Mouse (Mus musculus) neural tube, embryonic 11.5 days (tissue): Measurements from ENCODE around the gene Nlrp6. TPM values are rescaled to one million over a fixed set of nuclear protein-coding genes. Genes with fewer than 3 reads are reported as not detected.
A peak's percentile ranks its signal among the peaks of the same experiment; 100 is the strongest.

ENCODE experiments used
- ATAC-seq: fragments of 200-750 bp; cut with Nextera tagmentation; 2 replicates; pipeline ENCODE4 v1.8.0; 2017; ENCODE audit warnings: moderate number of reproducible peaks, mild to moderate bottlenecking, moderate TSS enrichment, moderate library complexity; ENCODE audit not compliant: insufficient read depth, low FRiP score, low TSS enrichment
- DNase-seq: peaks from one replicate; pipeline ENCODE4 v3.0.0-alpha.2; 2015; ENCODE audit warnings: low spot score
- H3K27ac ChIP-seq: fragments of 300-500 bp; sonication (generic); 2 replicates; pipeline ENCODE4 v1.5.1; 2014; ENCODE audit warnings: low read depth, mild to moderate bottlenecking, low read length
- H3K27me3 ChIP-seq: fragments of 300-500 bp; sonication (generic); 2 replicates; pipeline ENCODE4 v1.6.1; 2014; ENCODE audit warnings: mild to moderate bottlenecking, low read length, mixed read lengths; ENCODE audit not compliant: control insufficient read depth, insufficient read depth
- H3K36me3 ChIP-seq: fragments of 300-500 bp; sonication (generic); 2 replicates; pipeline ENCODE4 v1.6.1; 2014; ENCODE audit warnings: mild to moderate bottlenecking, low read length, moderate library complexity, mixed read lengths; ENCODE audit not compliant: control insufficient read depth, insufficient read depth
- H3K4me1 ChIP-seq: fragments of 300-500 bp; sonication (generic); 2 replicates; pipeline ENCODE4 v1.6.1; 2014; ENCODE audit warnings: low read length, mixed read lengths; ENCODE audit not compliant: control insufficient read depth, insufficient read depth
- H3K4me2 ChIP-seq: fragments of 300-500 bp; sonication (generic); 2 replicates; pipeline ENCODE4 v1.6.1; 2014; ENCODE audit warnings: low read depth, mild to moderate bottlenecking, moderate library complexity
- H3K4me3 ChIP-seq: fragments of 300-500 bp; sonication (generic); 2 replicates; pipeline ENCODE4 v1.5.1; 2014; ENCODE audit warnings: low read depth, low read length
- H3K9ac ChIP-seq: fragments of 300-500 bp; sonication (generic); 2 replicates; pipeline ENCODE4 v1.6.1; 2014; ENCODE audit warnings: mild to moderate bottlenecking, low read length
- H3K9me3 ChIP-seq: fragments of 300-500 bp; sonication (generic); 2 replicates; pipeline ENCODE4 v1.6.1; 2016; ENCODE audit warnings: low read length; ENCODE audit not compliant: control insufficient read depth
- WGBS: fragments of 180-500 bp; shearing (Covaris S2); extraction: QIAGEN DNeasy Blood & Tissue Kit; methylation state at CpG from one replicate; pipeline ENCODE4 v1.1.7; 2014; 5-methylcytosine and 5-hydroxymethylcytosine counted together
- polyA plus RNA-seq: library from polyadenylated mRNA; unstranded; fragments of >200 nt; fragmentation: Nextera tagmentation; extraction: Ambion mirVana; gene quantifications from 2 replicates; pipeline ENCODE4 v1.2.1, GENCODE M21; 2014

The Nlrp6 gene
- polyA plus RNA-seq, 1 experiment from 2014 or later: 0.15 TPM

DNA sequence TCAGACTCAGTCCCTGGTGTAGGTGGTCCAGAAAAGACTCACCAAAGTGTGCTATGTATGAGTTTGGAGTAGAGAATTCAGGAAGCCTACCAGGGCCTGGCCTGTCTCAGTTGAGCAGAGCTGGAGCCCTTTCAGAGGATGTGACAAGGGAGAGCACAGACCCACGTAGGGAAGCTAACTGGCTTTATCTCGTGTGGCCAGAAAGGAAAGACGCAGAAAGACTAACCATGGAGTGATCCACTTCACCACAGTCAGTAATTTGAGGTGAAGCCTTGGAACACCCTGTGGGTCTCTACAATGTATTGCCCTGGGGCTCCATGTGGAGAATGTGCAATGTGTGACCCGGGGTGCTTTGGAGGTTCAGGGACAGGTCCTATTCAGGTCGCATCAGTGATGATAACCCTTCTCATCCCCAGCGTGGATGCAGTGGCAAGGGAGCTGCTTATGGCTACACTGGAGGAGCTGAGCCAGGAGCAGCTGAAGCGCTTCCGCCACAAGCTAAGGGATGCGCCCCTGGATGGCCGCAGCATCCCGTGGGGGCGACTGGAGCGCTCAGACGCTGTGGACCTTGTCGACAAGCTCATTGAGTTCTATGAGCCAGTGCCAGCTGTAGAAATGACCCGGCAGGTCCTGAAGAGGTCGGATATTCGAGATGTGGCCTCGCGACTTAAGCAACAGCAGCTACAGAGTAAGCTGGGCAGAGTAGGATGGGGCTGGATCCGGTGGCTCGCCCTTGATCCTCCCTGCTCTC is 698 bp downstream of the Nlrp6 start:
- DNase-seq: no peak
- peak overlapping the region; percentile 60; the same call in 1 of the 2 replicates for H3K4me2 ChIP-seq
- WGBS: 28% methylated on average over 22 of the region's 22 CpGs

DNA sequence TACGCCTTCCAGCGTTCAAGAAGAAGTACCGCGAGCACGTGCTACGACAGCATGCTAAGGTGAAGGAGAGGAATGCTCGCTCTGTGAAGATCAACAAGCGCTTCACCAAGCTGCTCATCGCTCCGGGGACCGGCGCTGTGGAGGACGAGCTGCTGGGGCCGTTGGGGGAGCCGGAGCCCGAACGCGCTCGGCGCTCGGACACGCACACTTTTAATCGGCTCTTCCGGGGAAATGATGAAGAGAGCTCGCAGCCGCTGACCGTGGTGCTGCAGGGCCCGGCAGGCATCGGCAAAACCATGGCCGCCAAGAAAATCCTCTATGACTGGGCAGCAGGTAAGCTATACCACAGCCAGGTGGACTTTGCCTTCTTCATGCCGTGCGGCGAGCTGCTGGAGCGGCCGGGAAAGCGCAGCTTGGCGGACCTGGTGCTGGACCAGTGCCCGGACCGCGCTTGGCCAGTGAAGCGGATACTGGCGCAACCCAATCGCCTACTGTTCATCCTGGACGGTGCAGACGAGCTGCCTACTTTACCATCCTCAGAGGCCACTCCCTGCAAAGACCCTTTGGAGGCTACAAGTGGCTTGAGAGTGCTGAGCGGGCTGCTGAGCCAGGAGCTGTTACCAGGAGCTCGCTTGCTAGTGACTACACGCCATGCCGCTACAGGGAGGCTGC is 1.8 kb downstream of the Nlrp6 start:
- H3K9me3 ChIP-seq: no peaks in the 10 kb centered on the region
- ATAC-seq: no peak
- DNase-seq: peak; percentile 50
- H3K9ac ChIP-seq: peak overlapping the region; percentile 5; the same call in 1 of the 2 replicates
- H3K36me3 ChIP-seq: no peaks in the 10 kb centered on the region
- H3K27me3 ChIP-seq: peaks cover 44% of the 10 kb centered on the region
- peak overlapping the region; percentile 60 for H3K4me2 ChIP-seq
- peak overlapping the region; percentile 34 for H3K4me3 ChIP-seq
- 1% methylated on average over 49 of the region's 49 CpGs for whole genome bisulfite sequencing
- H3K27ac ChIP-seq: no peak overlapping the region
- H3K4me1 ChIP-seq: peaks cover 9% of the 10 kb centered on the region

More for the DNA sequence above, 698 bp downstream of the Nlrp6 start:
- ATAC-seq: no peak
- no peaks in the 10 kb centered on the region for H3K36me3 ChIP-seq
- peaks cover 9% of the 10 kb centered on the region for H3K4me1 ChIP-seq
- no peaks in the 10 kb centered on the region for H3K9me3 ChIP-seq
- H3K9ac ChIP-seq: no peak overlapping the region
- H3K4me3 ChIP-seq: no peak overlapping the region
- peaks cover 44% of the 10 kb centered on the region for H3K27me3 ChIP-seq
- H3K27ac ChIP-seq: no peak overlapping the region

DNA sequence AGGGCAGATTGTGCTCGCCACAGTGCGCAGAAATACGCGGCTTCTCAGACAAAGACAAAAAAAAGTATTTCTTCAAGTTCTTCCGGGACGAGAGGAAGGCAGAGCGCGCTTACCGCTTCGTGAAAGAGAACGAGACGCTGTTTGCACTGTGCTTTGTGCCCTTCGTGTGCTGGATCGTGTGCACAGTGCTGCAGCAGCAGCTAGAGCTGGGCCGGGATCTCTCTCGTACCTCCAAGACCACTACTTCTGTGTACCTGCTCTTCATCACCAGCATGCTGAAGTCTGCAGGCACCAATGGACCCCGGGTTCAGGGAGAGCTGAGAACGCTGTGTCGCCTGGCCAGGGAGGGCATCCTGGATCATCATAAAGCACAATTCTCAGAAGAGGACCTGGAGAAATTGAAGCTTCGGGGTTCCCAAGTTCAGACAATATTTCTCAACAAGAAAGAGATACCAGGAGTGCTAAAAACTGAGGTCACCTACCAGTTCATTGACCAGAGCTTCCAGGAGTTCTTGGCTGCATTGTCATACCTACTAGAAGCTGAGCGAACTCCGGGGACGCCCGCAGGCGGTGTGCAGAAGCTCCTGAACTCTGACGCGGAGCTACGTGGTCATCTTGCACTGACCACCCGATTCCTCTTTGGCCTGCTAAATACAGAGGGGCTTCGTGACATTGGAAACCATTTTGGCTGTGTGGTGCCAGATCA is 2.5 kb downstream of the Nlrp6 start:
- H3K4me2 ChIP-seq: peak overlapping the region; percentile 60
- ATAC-seq: no peak
- H3K27ac ChIP-seq: no peak overlapping the region
- H3K9me3 ChIP-seq: no peaks in the 10 kb centered on the region
- no peaks in the 10 kb centered on the region for H3K36me3 ChIP-seq
- peaks cover 9% of the 10 kb centered on the region for H3K4me1 ChIP-seq
- no peak for DNase-seq
- no peak overlapping the region; the same call in 1 of the 2 replicates for H3K9ac ChIP-seq
- peaks cover 44% of the 10 kb centered on the region for H3K27me3 ChIP-seq
- peak overlapping the region; percentile 34 for H3K4me3 ChIP-seq
- 23% methylated on average over 30 of the region's 30 CpGs for WGBS

DNA sequence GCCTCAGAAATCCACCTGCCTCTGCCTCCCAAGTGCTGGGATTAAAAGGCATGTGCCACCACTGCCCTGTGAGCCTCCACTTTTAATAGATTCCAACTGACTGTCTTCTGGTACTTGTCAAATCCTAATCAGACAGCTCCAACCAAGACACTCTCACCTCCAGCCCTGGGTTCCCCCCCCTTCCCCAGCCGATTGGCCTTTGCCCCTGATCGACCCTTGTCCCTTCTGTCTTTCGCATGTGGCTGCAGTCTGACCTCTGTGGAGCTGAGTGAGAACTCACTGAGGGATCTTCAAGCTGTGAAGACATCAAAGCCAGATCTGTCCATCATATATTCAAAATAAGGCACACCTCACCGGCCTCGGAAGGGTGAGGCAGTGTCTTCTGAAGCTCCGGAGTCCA is 6.5 kb downstream of the Nlrp6 start:
- no peak overlapping the region for H3K9ac ChIP-seq
- H3K27me3 ChIP-seq: peaks cover 20% of the 10 kb centered on the region
- H3K4me3 ChIP-seq: no peak overlapping the region
- H3K36me3 ChIP-seq: no peaks in the 10 kb centered on the region
- ATAC-seq (no peak), DNase-seq (no peak)
- H3K27ac ChIP-seq: no peak overlapping the region
- WGBS: 87% methylated on average over 6 of the region's 6 CpGs
- peaks cover 7% of the 10 kb centered on the region for H3K4me1 ChIP-seq
- H3K4me2 ChIP-seq: no peak overlapping the region
- H3K9me3 ChIP-seq: no peaks in the 10 kb centered on the region

DNA sequence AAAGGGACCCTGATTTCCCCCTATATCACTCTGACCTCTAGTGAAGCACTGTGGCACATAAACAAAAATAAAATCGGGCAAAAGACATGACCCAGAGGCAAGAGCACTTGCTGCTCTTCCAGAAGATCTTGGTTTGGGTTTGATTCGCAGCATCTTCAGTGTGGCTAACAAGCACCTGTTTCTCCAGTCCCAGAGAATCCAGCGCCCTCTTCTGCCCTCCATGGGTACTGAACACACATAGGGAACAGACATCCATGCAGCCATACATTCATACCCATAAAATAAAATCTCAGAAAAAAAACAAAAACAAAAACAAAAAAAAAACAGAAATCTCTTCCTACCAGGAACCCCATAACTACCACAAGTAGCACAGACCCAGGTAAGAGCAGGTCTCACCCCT is 17.7 kb downstream of the Nlrp6 start:
- WGBS: 40% methylated on average over 3 of the region's 3 CpGs
- Histone ChIP-seq H3K9me3 (no peaks in the 10 kb centered on the region), H3K27me3 (no peaks in the 10 kb centered on the region), H3K27ac (no peak overlapping the region), H3K4me2 (no peak overlapping the region), H3K36me3 (no peaks in the 10 kb centered on the region), H3K9ac (no peak overlapping the region), H3K4me3 (no peak overlapping the region), H3K4me1 (peaks cover 10% of the 10 kb centered on the region)
- ATAC-seq (no peak), DNase-seq (no peak)

DNA sequence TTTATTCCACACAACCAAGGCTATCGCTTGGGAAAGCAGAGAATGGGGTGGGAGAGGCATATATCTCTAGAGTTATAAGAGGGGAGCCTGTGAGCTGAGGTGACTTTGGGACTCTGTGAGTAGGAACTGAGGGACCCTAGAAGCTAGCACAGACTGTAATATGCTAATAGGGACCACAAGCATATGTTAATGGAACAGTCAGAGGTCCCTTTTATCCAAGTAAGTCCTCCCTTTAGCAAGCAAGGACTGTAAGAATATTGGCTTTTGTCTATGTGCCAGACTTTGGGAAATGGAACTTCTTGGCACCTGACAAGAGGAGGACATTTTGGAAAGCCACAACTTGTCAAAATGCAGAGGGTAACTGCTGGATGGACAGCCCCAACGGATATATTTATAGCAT is 18.2 kb downstream of the Nlrp6 start:
- Histone ChIP-seq H3K27ac (no peak overlapping the region), H3K9ac (no peak overlapping the region), H3K36me3 (no peaks in the 10 kb centered on the region), H3K4me1 (peaks cover 10% of the 10 kb centered on the region), H3K27me3 (no peaks in the 10 kb centered on the region), H3K4me2 (no peak overlapping the region), H3K4me3 (no peak overlapping the region), H3K9me3 (no peaks in the 10 kb centered on the region)
- ATAC-seq: no peak
- 21% methylated on average over 2 of the region's 2 CpGs for WGBS
- no peak for DNase-seq

DNA sequence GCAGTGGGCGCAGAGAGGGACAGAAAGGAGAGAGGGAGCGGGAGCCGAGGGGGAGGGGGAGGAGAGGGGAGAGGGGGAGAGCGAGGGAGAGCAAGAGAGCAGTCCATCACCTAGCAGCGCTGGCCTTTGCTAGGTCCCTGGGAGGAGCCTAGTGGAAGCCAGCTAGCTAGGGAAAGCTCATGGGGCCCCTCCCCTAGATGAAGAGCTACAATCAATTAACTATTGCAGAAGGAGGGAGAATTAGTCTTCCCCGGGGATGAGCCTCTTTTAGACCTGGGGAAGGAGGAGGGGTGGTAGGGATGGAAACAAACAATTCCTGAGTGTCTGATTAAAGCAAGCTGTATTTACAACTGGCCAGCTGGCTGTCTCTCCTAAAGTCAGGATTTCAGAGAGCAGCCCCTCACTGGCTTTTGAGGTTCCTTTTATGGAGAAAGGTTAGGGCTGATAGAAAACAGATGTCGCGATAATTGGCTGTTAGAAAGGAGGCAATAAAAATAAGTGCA is 19.0 kb downstream of the Nlrp6 start:
- no peak overlapping the region for H3K4me2 ChIP-seq
- ATAC-seq: no peak
- no peaks in the 10 kb centered on the region for H3K36me3 ChIP-seq
- WGBS: 1% methylated on average over 8 of the region's 8 CpGs
- peak; percentile 45 for DNase-seq
- H3K27me3 ChIP-seq: no peaks in the 10 kb centered on the region
- no peak overlapping the region for H3K4me3 ChIP-seq
- H3K9ac ChIP-seq: no peak overlapping the region
- no peak overlapping the region for H3K27ac ChIP-seq
- H3K9me3 ChIP-seq: no peaks in the 10 kb centered on the region
- peaks cover 10% of the 10 kb centered on the region for H3K4me1 ChIP-seq

DNA sequence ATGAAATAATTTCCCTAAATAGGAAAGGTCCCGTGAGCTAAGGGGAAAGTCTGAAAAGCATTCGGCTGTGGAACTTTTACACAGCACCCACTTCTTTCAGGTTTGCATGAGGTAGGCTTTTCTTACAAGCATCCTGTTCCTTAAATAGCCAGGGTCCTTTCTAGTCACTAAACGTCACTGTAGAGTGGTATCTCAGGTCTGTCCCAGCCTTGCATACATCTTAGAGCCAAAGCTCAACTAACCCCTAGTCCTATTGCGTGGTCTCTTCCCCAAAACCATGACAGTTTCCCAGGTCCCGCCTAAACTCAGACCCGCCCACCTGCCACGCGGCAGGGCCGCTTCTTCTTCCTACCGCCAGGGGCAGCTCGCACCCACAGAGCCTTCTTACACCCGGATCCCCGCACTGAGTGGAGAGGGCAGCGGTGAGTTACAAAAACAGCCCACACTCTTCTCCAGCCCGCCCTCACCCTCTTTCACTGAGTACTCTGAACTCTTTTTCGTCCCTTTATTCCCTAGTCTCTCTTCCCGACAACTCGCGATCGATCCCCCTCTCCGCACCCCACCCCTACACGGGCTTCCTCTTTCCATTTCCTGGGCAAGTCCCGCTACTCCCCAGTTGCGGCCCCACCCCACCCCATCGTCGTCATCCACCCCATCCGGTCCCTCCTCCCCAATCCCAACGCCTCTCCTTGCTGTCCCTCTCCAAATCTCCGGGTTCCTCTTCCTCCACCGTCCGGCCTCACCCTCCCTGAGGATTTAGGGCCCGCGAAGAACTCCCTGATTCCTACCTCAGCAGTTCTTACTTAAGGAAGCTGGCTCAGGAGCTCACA is 20.7 kb downstream of the Nlrp6 start, which contains the start of gene Pgghg:
Gene Pgghg (plus strand): TSS at position 170 of the 830 bp plus-strand sequence.
- peak; percentile 90 for DNase-seq
- H3K27ac ChIP-seq: peak within 1 kb of the TSS; percentile 3; the same call in 1 of the 2 replicates
- peak; percentile 85 for ATAC-seq
- H3K9me3 ChIP-seq: no peaks in the 10 kb centered on the region
- H3K27me3 ChIP-seq: no peaks in the 10 kb centered on the region
- peaks cover 10% of the 10 kb centered on the region for H3K4me1 ChIP-seq
- H3K36me3 ChIP-seq: no peaks in the 10 kb centered on the region; the same call in 1 of the 2 replicates
- WGBS: 4% methylated on average over 33 of the region's 33 CpGs
- peak within 1 kb of the TSS; percentile 42 for H3K4me3 ChIP-seq
- H3K9ac ChIP-seq: peak within 1 kb of the TSS; percentile 59
- H3K4me2 ChIP-seq: peak within 1 kb of the TSS; percentile 57
